Mouse (Mus musculus): ENCODE measurements around the gene Rbfox1. TPM values are rescaled to one million over a fixed set of nuclear protein-coding genes. Genes with fewer than 3 reads are reported as not detected.

The Rbfox1 gene
- polyA plus RNA-seq, 1 experiment: not detected

DNA sequence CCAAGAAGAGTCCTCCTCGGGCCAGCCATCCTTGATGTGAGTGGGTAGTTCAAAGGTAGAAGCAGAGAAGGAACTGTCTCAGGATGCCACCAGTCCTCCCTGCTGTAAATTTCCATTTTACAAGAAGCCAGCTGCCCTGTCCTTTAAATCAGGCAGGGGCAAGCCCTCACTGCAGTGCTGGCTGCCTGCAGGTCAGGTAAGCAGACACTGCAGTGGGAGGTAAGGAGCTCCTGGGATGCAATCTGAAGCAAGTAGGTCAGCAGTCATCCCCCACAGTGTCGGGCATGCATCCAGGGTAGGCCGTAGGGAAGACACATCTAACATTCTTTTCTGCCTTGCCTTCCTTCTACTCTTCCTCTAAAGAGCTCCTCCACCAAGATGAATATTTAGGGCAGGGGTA lies 1444.0 kb downstream of the Rbfox1 start:
- WGBS: 80% methylated on average over 3 of the region's 3 CpGs
- no peak for TF ChIP-seq CTCF (IDR thresholded peaks at IDR 0.05; ENCODE audit: insufficient read depth, low read depth, low read length)
- TF ChIP-seq POLR2A (IDR thresholded peaks at IDR 0.05; ENCODE audit: insufficient read depth, low read depth, low read length): no peak
- Histone ChIP-seq H3K4me3 (ENCODE audit: insufficient read depth, low read depth, low read length) (no peak overlapping the region), H3K4me1 (ENCODE audit: control insufficient read depth, insufficient read depth, low read length) (peaks cover 2% of the 10 kb centered on the region; the same call in 1 of the 2 replicates), H3K27ac (ENCODE audit: insufficient read depth, low read depth, low read length) (no peak overlapping the region)

DNA sequence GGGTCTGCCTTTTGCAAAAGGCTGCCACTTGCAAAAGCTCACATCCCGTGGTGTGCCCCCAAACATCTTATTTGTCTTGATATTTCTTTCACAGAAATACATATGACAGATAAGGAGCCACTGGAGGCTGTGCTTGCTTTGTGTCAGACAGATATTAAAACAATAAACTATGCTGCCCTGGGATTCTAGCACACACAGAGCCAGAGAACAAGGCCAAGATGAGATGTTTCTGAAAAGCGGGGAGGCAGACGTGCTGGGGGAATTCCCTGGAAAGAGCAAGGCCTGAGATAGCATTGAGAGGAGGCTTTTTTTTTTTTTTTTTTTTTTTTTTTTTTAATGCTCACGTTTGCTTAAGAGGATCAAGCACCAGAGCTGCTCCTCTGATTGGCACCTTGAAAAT lies 1456.0 kb downstream of the Rbfox1 start:
- no peak overlapping the region for H3K4me3 ChIP-seq (ENCODE audit: insufficient read depth, low read depth, low read length)
- H3K4me1 ChIP-seq (ENCODE audit: control insufficient read depth, insufficient read depth, low read length): no peaks in the 10 kb centered on the region
- WGBS: 73% methylated on average over 4 of the region's 4 CpGs
- no peak overlapping the region for H3K27ac ChIP-seq (ENCODE audit: insufficient read depth, low read depth, low read length)
- no peak for TF ChIP-seq CTCF (IDR thresholded peaks at IDR 0.05; ENCODE audit: insufficient read depth, low read depth, low read length)
- TF ChIP-seq POLR2A (IDR thresholded peaks at IDR 0.05; ENCODE audit: insufficient read depth, low read depth, low read length): no peak

- TF ChIP-seq CTCF (IDR thresholded peaks at IDR 0.05; ENCODE audit: insufficient read depth, low read depth, low read length) (no peak), POLR2A (IDR thresholded peaks at IDR 0.05; ENCODE audit: insufficient read depth, low read depth, low read length) (no peak)
- Histone ChIP-seq H3K4me3 (ENCODE audit: insufficient read depth, low read depth, low read length) (no peak overlapping the region), H3K27ac (ENCODE audit: insufficient read depth, low read depth, low read length) (no peak overlapping the region), H3K4me1 (ENCODE audit: control insufficient read depth, insufficient read depth, low read length) (no peaks in the 10 kb centered on the region)
- 39% methylated on average over 3 of the region's 3 CpGs for WGBS
These were observed 1460.1 kb downstream of the Rbfox1 start for GRCm38 (mm10) chr16:7345298-7345697.

GRCm38 (mm10) chr16:7346001-7346625 lies 1461.0 kb downstream of the Rbfox1 start:
- no peak overlapping the region for H3K27ac ChIP-seq (ENCODE audit: insufficient read depth, low read depth, low read length)
- no peak overlapping the region for H3K4me3 ChIP-seq (ENCODE audit: insufficient read depth, low read depth, low read length)
- H3K4me1 ChIP-seq (ENCODE audit: control insufficient read depth, insufficient read depth, low read length): no peaks in the 10 kb centered on the region
- TF ChIP-seq CTCF (IDR thresholded peaks at IDR 0.05; ENCODE audit: insufficient read depth, low read depth, low read length) (no peak), POLR2A (IDR thresholded peaks at IDR 0.05; ENCODE audit: insufficient read depth, low read depth, low read length) (no peak)
- WGBS: 47% methylated on average over 11 of the region's 11 CpGs

DNA sequence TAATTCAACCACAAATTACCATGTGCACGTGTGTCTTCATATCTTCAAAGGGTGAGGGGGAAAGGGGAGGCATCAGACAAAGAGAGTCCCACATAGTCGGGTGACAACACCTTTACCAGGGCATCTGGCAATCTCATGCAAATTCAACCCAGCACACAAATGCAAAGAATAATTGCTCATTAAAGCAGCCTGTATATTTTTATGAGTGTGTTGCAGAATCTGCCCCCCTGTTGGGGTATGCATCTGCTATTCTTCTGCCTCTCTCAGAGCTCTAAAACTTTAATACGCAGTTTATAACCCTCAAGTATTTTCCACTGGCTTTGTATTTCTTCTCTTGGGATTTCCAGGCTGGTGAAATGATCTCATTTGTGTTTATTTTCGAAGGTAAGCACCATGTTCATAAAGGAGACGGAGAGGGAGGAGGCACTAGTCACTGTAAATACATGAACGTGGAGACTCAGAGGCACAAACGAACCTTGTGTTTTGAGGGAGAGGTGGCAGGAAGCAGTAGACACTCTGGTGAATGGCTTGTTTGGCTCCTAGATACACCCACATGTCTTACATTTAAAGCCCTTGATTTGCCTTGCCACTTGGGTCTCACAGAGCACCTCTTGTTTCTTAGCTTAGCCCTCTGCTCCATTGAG lies 1462.5 kb downstream of the Rbfox1 start:
- no peak for TF ChIP-seq POLR2A (IDR thresholded peaks at IDR 0.05; ENCODE audit: insufficient read depth, low read depth, low read length)
- Histone ChIP-seq H3K4me3 (ENCODE audit: insufficient read depth, low read depth, low read length) (no peak overlapping the region), H3K27ac (ENCODE audit: insufficient read depth, low read depth, low read length) (no peak overlapping the region), H3K4me1 (ENCODE audit: control insufficient read depth, insufficient read depth, low read length) (0 out of 2 replicates have a peak, but pooled peaks cover under 1% of the 10 kb centered on the region)
- WGBS: 64% methylated on average over 7 of the region's 7 CpGs

- TF ChIP-seq POLR2A (IDR thresholded peaks at IDR 0.05; ENCODE audit: insufficient read depth, low read depth, low read length) (no peak), CTCF (IDR thresholded peaks at IDR 0.05; ENCODE audit: insufficient read depth, low read depth, low read length) (no peak)
- H3K4me1 ChIP-seq (ENCODE audit: control insufficient read depth, insufficient read depth, low read length): peaks cover 4% of the 10 kb centered on the region; the same call in 1 of the 2 replicates
- H3K4me3 ChIP-seq (ENCODE audit: insufficient read depth, low read depth, low read length): no peak overlapping the region
- no peak overlapping the region for H3K27ac ChIP-seq (ENCODE audit: insufficient read depth, low read depth, low read length)
- 71% methylated on average over 16 of the region's 16 CpGs for WGBS
These were observed 1467.7 kb downstream of the Rbfox1 start for GRCm38 (mm10) chr16:7352808-7353207.

DNA sequence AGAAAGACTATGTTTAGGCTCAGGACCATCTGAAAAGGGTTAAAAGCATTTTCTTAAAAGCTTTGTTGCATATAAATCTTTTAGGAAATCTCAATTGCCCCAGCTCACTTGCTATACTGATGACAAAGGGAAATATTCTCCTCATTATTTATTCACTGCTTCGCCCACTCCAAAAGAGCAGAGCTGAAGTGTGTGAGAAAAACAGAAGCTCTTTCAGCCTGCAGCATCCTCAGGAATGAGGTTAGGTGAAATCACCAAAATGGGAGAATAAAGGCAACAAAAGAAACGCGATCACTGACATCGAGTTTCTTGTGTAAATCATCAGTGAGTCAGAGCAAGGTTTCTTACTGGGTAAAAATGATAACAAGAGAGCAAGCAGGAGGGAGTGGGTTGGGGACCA lies 1469.0 kb downstream of the Rbfox1 start:
- TF ChIP-seq POLR2A (IDR thresholded peaks at IDR 0.05; ENCODE audit: insufficient read depth, low read depth, low read length) (no peak), CTCF (IDR thresholded peaks at IDR 0.05; ENCODE audit: insufficient read depth, low read depth, low read length) (no peak)
- no peak overlapping the region for H3K4me3 ChIP-seq (ENCODE audit: insufficient read depth, low read depth, low read length)
- H3K27ac ChIP-seq (ENCODE audit: insufficient read depth, low read depth, low read length): no peak overlapping the region
- 49% methylated on average over 4 of the region's 4 CpGs for WGBS
- peaks cover 4% of the 10 kb centered on the region; the same call in 1 of the 2 replicates for H3K4me1 ChIP-seq (ENCODE audit: control insufficient read depth, insufficient read depth, low read length)

DNA sequence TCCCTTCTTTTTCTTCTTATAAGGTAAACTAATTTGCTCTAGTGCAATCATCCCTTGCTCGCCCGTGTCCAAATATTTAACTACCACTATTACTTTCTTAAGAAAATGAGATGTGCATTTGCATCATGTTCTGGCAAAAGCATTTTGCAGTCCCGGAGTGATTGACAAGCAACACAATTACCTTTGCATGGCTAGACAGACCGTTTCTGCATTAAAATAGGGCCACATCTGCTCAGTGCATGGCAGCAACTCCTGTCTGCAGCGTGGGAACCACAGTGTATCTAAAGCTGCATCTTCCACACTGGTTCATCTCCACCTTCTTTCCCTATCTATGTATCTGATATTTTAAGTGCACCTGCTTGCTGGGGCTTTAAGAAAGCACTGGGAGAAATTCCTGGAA lies 1473.9 kb downstream of the Rbfox1 start:
- no peak overlapping the region for H3K27ac ChIP-seq (ENCODE audit: insufficient read depth, low read depth, low read length)
- no peak for TF ChIP-seq CTCF (IDR thresholded peaks at IDR 0.05; ENCODE audit: insufficient read depth, low read depth, low read length)
- TF ChIP-seq POLR2A (IDR thresholded peaks at IDR 0.05; ENCODE audit: insufficient read depth, low read depth, low read length): no peak
- H3K4me1 ChIP-seq (ENCODE audit: control insufficient read depth, insufficient read depth, low read length): no peaks in the 10 kb centered on the region
- no peak overlapping the region for H3K4me3 ChIP-seq (ENCODE audit: insufficient read depth, low read depth, low read length)
- WGBS: 62% methylated on average over 5 of the region's 5 CpGs

- Histone ChIP-seq H3K4me3 (ENCODE audit: insufficient read depth, low read depth, low read length) (no peak overlapping the region), H3K4me1 (ENCODE audit: control insufficient read depth, insufficient read depth, low read length) (no peaks in the 10 kb centered on the region), H3K27ac (ENCODE audit: insufficient read depth, low read depth, low read length) (no peak overlapping the region)
- 94% methylated on average over 1 of the region's 1 CpGs for WGBS
- no peak for TF ChIP-seq POLR2A (IDR thresholded peaks at IDR 0.05; ENCODE audit: insufficient read depth, low read depth, low read length)
- no peak for TF ChIP-seq CTCF (IDR thresholded peaks at IDR 0.05; ENCODE audit: insufficient read depth, low read depth, low read length)
These were observed 1475.6 kb downstream of the Rbfox1 start for GRCm38 (mm10) chr16:7360706-7361105.

All from olfactory bulb, adult 2 months (tissue).